Mouse (Mus musculus): ENCODE results near the gene Sestd1.

The Sestd1 gene

GRCm38 (mm10) chr2:77280512-77281409, at the start of gene Sestd1:
Gene Sestd1 (minus strand): TSS chr2:77280592.
- DNase-seq (ENCODE audit: low read depth) = peak; percentile 5

DNA sequence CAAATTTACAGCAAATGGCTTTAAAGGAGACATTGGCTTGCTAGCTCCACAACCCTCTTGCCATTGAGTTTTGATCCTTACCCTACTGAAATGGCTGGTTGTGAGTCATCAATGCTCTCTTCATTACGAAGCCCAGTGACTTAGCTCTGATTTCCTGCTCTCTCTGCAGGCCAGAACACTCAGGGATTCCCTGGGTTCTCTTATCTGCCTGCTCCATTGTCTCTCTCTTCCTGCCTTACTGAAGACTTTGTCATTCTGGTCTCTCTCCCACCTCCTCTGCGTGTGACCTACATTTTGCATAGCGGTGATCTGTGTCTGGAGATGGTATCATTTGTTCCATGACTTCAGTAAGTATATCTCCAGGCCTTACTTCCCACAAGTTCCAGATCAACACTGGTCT, 46.9 kb upstream of the Sestd1 start:
- no peak for DNase-seq (ENCODE audit: low read depth)

DNA sequence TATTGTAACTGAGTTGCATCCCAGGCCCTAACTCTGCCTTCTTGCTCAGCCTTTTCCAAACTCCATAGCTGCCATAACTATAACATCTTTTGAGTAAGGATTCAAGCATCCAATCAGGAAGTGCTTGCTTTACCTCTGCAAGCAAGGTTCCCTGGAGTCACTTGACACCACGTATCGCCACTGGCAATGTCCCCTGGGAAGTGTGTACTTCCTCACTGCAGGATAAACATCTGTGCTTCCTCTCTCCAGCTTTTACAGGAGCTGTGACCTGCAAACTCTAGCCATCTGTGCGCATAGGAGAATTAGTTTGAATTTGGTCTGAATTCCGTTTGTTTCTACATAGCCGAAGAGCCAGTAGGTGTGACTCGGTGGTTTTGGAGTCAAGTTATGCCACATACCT, 43.3 kb upstream of the Sestd1 start:
- no peak for DNase-seq (ENCODE audit: low read depth)

- DNase-seq (ENCODE audit: low read depth) = no peak
These were observed 42.8 kb upstream of the Sestd1 start for GRCm38 (mm10) chr2:77323156-77323555.

GRCm38 (mm10) chr2:77319196-77319595, 38.8 kb upstream of the Sestd1 start:
- no peak for DNase-seq (ENCODE audit: low read depth)

- no peak for DNase-seq (ENCODE audit: low read depth)
These were observed 36.6 kb upstream of the Sestd1 start for GRCm38 (mm10) chr2:77316961-77317360.

DNA sequence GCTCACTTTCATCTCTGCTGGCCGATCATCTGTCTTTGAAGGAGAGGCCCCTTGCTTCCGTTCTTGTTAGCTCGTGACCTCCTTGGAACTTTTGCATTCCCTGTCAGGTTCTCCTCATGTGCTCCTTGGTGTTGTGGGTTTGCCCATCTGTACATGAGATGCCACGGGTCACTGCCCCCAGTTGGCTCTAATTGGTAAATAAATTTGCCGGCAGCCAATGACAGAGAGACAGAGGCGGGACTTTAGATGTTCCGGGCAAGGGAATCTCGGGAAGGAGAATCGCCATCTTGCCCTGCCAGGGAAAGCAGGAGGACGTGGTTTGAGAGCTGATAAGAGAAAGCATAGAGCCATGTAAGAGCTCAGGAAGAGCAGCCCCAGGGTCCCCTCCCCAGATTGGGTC, 33.5 kb upstream of the Sestd1 start:
- no peak for DNase-seq (ENCODE audit: low read depth)

GRCm38 (mm10) chr2:77312616-77313015, 32.2 kb upstream of the Sestd1 start:
- no peak for DNase-seq (ENCODE audit: low read depth)

GRCm38 (mm10) chr2:77309313-77309712, 28.9 kb upstream of the Sestd1 start:
- no peak for DNase-seq (ENCODE audit: low read depth)

GRCm38 (mm10) chr2:77304494-77304893, 24.1 kb upstream of the Sestd1 start:
- DNase-seq (ENCODE audit: low read depth) = no peak

DNA sequence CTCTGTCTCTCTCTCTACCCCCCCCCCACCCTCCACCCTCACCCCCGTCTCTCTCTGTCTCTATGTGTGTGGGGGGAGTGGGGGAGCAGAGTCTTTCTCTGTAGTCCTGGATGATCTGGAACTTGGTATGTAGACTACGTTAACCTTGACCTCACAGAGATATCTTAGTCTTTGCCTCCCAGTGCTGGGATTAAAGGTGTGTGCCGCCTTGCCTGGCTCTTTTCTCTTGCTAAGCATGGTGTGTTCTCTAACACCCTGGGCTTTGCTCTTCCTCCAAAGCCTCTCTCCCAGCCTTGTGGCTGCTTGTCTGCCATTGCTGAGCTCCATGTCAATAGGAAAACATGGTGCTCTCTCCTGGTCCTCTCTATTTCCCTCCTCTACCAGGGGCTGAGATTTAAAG, 23.3 kb upstream of the Sestd1 start:
- DNase-seq (ENCODE audit: low read depth) = no peak

GRCm38 (mm10) chr2:77302655-77303348, 22.4 kb upstream of the Sestd1 start:
- DNase-seq (ENCODE audit: low read depth) = no peak

- DNase-seq (ENCODE audit: low read depth) = no peak
These were observed 21.4 kb upstream of the Sestd1 start for GRCm38 (mm10) chr2:77301687-77302389.

- DNase-seq (ENCODE audit: low read depth) = no peak
These were observed 9.3 kb upstream of the Sestd1 start for GRCm38 (mm10) chr2:77289701-77290100.

- no peak for DNase-seq (ENCODE audit: low read depth)
These were observed 6.4 kb upstream of the Sestd1 start for GRCm38 (mm10) chr2:77286755-77287154.

- no peak for DNase-seq (ENCODE audit: low read depth)
These were observed 4.0 kb upstream of the Sestd1 start for GRCm38 (mm10) chr2:77284281-77284899.

GRCm38 (mm10) chr2:77279861-77280511, 406 bp downstream of the Sestd1 start:
- no peak for DNase-seq (ENCODE audit: low read depth)

DNA sequence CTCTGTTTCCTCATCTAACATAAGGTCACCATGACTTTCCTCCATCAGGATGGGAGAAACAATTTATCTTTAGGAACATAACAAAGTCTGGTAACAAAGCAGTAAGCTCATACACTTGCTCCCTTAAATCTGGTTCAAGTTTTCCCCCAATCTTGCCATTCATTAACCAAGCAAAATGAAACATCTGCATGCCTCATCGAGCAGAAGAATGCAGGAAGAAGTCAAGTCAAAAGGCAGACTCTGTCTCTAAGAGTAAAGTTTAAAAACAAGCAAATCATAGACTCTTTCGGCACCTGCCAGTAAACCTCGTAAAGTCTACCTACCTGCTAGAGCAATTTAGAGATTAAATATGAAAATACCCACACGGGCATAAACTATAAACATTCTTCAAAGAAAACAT, 3.1 kb downstream of the Sestd1 start:
- DNase-seq (ENCODE audit: low read depth) = no peak

DNA sequence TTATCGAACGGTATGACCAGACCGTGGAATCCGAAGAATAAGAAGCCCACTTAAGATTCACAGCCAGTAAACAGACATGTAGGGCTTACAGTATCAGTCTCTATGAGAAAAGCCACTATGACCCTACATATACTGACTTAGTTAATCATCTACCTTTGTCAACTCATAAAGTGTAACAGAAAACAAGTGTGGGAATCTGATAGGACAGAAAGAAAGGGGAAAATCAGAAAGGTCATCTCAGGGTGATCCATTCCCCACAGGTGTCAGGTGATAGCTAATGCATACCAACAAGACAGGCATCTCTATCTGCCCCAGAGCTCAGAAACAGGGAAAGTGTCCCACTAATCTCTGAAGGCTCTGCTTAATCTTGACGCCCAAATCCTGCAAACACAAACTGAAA, 4.5 kb downstream of the Sestd1 start:
- no peak for DNase-seq (ENCODE audit: low read depth)

DNA sequence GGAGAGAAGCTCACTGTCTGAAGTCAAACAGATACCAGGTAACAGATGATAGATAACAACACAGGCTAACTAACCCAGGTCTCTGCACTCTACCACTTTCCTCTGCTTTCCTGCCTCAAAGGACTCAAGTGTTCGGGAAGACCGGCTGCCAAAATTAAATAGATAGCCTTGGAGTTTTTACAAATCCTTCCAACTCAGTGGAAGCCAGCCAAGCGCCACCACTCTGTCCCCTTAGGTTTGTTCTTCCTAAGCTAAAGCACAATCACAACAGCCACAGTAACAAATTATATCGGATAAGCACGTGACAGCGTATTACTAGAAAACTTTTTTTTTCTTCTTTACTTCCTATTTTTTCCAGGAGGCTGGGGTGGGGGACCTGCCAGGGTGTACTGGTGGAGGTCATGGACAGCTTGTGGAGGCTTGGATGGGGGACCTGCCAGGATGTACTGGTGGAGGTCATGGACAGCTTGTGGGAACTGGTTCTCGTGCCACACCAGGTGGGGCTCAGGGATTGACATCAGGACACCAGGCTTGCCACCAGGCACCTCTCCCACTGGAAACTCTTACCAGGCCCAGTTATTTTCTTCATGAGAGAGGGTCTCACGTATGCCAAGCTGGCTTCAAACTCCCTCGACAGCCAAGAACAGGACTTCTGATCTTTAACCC, 5.3 kb downstream of the Sestd1 start:
- DNase-seq (ENCODE audit: low read depth) = no peak

GRCm38 (mm10) chr2:77272953-77273352, 7.4 kb downstream of the Sestd1 start:
- DNase-seq (ENCODE audit: low read depth) = no peak
